Mouse (Mus musculus) heart, postnatal 14 days (tissue): ENCODE results near the gene Natd1. TPM values are rescaled to one million over a fixed set of nuclear protein-coding genes. Genes with fewer than 3 reads are reported as not detected.
"Not testable (repeated sequence)": the region's sequence is repeated elsewhere in the genome, so short reads cannot be mapped to it uniquely, and the experiment has no call there.

Experiments used
- DNase-seq, 2 experiments: peaks; one replicate each; pipeline ENCODE4 v3.0.0; 2021 to 2022
- intact Hi-C: fragments of 180-260 bp; cut with DNase I; formaldehyde crosslinking; loops from one replicate; pipeline ENCODE4 v1.15.1; 2025
- total RNA-seq, 2 experiments: library from RNA; stranded (reverse); gene quantifications; 2 replicates each; pipeline ENCODE4 v1.2.3; 2021

Natd1 gene
- total RNA-seq, 2 experiments from 2014 or later = 14.5 to 17.4 TPM

GRCm38 (mm10) chr11:60902486-60902885 is 12.1 kb downstream of the Natd1 start:
- intact Hi-C loops = no loop called here

DNA sequence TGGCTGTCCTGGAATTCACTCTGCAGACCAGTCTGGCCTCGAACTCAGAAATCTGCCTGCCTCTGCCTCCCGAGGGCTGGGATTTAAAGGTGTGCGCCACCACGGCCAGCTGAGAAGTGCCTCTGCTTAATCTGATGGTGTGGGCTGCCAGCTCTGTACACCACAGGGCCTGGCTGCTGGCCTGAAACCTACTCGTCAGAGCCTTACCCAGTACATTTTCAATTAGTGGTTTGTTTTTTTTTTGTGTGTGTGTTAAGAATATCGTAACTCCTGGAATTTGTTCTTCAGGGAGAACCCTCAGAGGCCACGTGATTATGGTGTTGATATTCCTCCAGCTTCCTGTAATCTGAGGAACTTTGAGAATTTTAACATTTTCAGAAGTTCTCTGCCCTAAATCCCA is 12.5 kb downstream of the Natd1 start:
- intact Hi-C loops = no loop called here
- DNase-seq = no peak

More at GRCm38 (mm10) chr11:60902486-60902885, 12.1 kb downstream of the Natd1 start:
- no peak for DNase-seq

GRCm38 (mm10) chr11:60895915-60896314 is 18.6 kb downstream of the Natd1 start:
- no peak for DNase-seq
- intact Hi-C loops = no loop called here

- intact Hi-C loops = no loop called here
- no peak for DNase-seq
These were observed 23.8 kb downstream of the Natd1 start for GRCm38 (mm10) chr11:60890744-60891143.

GRCm38 (mm10) chr11:60890286-60890685 is 24.3 kb downstream of the Natd1 start:
- DNase-seq = no peak
- intact Hi-C loops = no loop called here

DNA sequence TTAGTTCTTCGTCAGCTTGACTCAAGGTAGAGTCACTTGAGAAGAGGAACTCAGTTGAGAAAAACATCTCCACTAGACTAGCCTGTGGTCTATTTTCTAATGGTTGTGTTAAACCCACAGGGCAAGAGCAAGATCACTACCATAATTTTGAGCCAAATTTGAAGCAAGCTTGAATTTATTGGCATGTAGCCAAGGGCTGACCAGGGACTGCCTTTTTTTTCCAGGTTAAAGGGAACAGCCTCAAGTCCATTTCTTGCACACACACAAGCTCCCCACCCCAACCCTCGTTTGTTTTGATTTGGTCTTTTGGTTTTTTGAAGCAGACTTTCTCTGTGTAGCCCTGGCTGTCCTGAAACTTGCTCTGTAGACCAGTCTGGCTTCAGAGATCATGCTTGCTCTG is 24.7 kb downstream of the Natd1 start:
- DNase-seq = no peak
- intact Hi-C loops = no loop called here

DNA sequence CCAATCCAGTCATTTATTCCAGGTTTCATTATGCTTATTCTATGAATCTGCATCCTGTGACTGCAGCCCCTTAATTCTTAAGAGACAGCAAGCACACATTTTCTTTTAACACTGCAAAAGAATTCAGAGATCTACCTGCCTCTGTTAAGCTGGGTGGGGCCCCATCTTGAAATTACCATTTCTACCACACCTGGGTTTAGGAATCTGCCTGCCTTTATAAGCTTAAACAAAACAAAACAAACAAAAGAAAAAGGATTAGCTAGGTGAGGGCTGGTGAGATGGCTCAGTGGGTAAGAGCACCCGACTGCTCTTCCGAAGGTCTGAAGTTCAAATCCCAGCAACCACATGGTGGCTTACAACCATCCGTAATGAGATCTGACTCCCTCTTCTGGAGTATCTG is 27.6 kb downstream of the Natd1 start:
- DNase-seq, intact Hi-C loops: not testable (repeated sequence)

DNA sequence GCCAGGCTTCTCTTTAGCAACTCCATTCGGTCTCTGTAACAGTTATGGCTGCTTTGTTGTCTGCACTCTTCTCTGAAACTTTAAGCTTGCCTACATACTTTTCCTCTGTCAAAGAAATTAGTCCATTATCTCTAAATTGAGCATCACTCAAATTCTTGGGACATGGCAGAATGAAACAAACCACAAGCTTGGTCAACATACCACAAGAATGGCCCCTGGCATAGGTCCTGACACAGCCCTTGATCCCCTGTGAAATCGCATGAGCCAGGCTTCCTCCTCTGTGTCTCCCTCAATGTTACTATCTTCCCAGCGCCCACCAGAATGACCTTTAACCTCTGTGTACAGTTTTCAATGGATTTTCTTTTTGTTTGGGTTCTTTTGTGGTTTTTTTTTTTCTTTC is 32.2 kb downstream of the Natd1 start:
- no peak for DNase-seq
- intact Hi-C loops = no loop called here

DNA sequence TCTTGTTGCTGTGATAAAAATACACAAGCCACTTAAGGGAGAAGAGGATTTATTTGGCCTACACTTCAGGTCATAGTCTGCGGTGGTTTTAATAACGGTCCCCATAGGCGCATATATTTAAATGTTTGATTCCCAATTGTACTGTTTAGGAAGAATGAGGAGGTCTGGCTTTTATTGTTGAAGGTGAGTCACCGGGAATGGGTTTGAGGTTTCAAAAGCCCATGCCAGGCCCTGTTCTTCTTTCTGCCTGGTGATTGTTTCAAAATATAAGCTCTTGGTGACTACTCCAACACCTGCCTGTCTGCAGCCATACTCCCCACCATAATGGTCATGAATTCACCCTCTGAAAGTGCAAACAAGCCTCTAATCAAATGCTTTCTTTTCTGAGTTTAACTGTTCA is 34.0 kb downstream of the Natd1 start:
- intact Hi-C loops = no loop called here

GRCm38 (mm10) chr11:60879423-60879822 is 35.1 kb downstream of the Natd1 start:
- intact Hi-C loops = loop anchor here (2.0 kb wide), 2 partner anchors 49 to 181 kb away; partner anchors contain the start of genes Dhrs7b and Llgl1
- DNase-seq = peak; percentile 24 to 55

More for the DNA sequence above, 34.0 kb downstream of the Natd1 start:
- DNase-seq = no peak

DNA sequence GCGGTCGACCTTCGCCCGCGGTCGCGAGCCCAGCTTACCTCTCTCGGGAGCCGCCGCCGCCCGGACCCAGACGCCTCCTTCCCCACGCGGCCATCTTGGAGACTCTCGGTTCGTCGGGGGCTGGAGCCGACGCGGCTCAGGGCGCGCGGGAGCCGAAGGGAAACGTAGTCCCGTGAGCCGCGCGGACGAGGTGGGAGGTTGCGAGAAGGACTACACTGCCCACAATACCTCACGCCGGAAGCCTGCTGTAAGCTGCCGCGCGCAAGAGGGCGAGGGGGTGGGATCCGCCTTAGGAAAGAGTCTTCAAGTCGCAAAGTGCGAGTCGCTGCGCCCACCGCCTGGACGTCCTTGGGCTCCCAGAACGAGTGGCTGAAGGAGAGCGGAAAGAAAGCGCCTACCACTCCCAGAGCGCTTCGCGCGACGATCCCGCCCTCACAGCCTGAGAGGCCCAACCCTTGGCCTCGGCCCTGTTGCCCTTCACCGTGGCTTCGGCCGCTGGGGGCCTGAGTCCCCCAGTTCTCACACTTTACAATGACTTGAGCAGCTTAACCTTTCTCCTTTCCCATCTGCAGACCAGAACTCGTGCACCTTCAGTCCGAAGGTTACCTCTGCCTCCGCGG is 35.8 kb downstream of the Natd1 start, which contains the start of gene Tmem11:
Tmem11 (minus strand) TSS at position 598 of the 620 bp plus-strand sequence.
- intact Hi-C loops = loop anchor here (2.0 kb wide), 2 partner anchors 48 to 180 kb away; partner anchors contain the start of genes Dhrs7b and Llgl1
- DNase-seq = peak; percentile 93 to 94

DNA sequence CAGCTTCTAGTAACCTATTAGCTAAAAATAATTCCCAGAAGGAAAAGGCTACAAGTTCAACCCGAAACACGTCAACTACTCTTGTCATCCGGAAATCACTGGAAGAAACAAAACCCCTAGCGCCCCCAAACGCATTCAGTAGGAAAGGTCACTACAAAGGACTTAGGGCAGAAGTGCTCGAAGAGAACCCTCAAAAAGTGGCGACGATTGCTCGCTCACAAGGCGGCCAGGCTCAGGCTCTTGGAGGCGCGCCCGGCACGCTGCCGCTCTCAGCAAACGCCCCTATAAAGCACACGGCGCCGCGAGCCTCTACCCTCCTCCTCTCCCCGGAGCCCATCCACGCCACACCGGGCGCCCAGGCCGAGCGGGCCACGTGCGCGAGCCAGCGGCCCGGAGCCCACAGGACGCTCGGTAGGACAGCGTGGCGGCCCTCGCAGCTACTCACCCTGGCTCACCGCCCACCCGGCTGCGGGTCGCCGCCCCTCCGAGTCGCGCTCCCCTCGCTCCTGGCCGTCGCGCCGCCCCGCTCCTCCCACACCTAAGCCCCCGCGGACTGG is 36.4 kb downstream of the Natd1 start:
- intact Hi-C loops = loop anchor here (2.0 kb wide), 2 partner anchors 47 to 179 kb away; partner anchors contain the start of genes Dhrs7b and Llgl1
- DNase-seq = peak; percentile 60 to 79

DNA sequence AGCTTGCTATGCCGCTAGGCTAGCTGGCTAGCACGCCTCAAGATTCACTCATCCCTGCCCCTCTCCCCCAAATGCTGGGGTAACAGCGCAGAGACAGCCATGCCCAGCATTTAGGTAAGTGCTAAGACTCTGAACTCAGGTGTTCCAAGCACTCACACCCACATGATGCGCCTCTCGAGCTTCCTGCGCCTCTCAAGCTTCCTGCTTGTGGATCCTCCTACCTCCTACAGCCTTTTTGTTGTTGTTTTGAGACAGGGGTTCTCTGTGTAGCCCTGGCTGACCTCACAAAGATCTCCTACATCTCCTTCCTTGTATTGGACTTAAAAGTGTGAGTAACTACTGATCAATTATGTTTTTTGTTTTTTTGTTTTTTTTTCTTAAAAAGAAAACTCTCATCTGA is 41.4 kb downstream of the Natd1 start:
- intact Hi-C loops = no loop called here

GRCm38 (mm10) chr11:60871409-60871808 is 43.1 kb downstream of the Natd1 start:
- DNase-seq = no peak
- intact Hi-C loops = no loop called here

More for the DNA sequence above, 41.4 kb downstream of the Natd1 start:
- DNase-seq = no peak

DNA sequence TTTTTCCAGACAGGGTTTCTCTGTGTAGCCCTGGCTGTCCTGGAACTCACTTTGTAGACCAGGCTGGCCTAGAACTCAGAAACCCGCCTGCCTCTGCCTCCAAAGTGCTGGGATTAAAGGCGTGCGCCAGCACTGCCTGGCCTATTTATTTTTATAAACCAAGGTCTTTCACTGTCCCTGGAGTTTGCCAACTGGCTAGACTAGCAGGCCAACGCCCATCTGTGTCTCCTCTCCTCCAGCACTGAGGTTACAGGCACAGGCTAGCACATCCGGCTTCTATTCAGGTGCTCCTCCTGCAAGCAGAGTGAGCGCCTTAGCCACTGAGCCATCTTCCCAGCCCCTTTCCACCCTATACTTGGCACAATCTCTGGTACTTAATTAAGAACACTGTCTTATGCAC is 45.1 kb downstream of the Natd1 start:
- DNase-seq, intact Hi-C loops: not testable (repeated sequence)

DNA sequence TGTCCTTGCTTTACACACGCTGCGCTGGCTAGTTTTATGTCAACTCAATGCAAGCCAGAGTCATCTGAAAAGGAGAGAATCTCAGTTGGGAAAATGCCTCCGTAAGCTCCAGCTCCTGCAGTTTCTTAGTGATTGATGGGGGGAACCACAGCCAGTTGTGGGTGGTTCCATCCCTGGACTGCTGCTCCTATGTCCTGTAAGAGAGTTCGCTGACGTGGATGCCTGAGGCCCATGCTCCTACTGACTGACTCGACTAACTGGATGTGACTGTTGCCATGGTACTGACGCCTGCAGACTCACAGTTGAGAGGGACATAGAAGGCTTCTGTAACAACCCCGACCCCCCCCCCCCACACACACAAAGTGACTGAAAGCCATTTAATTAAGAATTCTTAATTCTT is 46.6 kb downstream of the Natd1 start:
- intact Hi-C loops = no loop called here
- DNase-seq = no peak

DNA sequence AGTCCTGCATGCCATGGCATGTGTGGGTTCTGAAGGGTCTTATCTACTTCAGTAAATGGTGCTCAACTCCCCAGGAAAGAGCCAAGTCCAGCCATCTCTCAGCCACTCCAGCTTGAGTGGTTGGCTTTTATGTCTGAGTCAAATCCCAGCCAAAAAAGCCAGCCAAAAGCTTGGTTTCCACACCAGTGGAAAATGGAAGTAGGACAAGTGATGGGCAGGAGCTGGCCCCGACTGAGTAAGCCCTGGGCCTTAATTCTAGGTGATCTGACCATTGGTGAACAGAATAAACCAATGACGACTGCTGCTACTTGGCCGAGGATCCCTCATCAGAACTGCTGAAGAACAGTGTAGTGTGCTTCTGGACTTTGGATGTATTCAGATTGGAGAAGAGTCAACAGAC is 47.1 kb downstream of the Natd1 start:
- no peak for DNase-seq
- intact Hi-C loops = no loop called here

GRCm38 (mm10) chr11:60866021-60866420 is 48.5 kb downstream of the Natd1 start:
- intact Hi-C loops = no loop called here
- no peak for DNase-seq

GRCm38 (mm10) chr11:60864916-60865315 is 49.6 kb downstream of the Natd1 start:
- intact Hi-C loops = no loop called here
- DNase-seq = peak; percentile 43 to 67

- intact Hi-C loops = no loop called here
These were observed 50.4 kb downstream of the Natd1 start for GRCm38 (mm10) chr11:60864166-60864565.

GRCm38 (mm10) chr11:60863196-60863595 is 51.4 kb downstream of the Natd1 start:
- intact Hi-C loops = no loop called here
- DNase-seq = peak; percentile 19 to 32

More at GRCm38 (mm10) chr11:60864166-60864565, 50.4 kb downstream of the Natd1 start:
- DNase-seq = no peak

GRCm38 (mm10) chr11:60861993-60862392 is 52.6 kb downstream of the Natd1 start:
- intact Hi-C loops = no loop called here
- DNase-seq = no peak
